Mouse (Mus musculus) intestine, embryonic 16.5 days (tissue): ENCODE data around the gene Cherp. TPM values are rescaled to one million over a fixed set of nuclear protein-coding genes. Genes with fewer than 3 reads are reported as not detected.

ENCODE experiments used
- ATAC-seq: fragments of 200-750 bp; cut with Nextera tagmentation; 2 replicates; pipeline ENCODE4 v1.8.0; 2017; ENCODE audit warnings: moderate TSS enrichment, moderate library complexity
- H3K27ac ChIP-seq: fragments of 300-500 bp; sonication (generic); 2 replicates; pipeline ENCODE4 v1.5.1; 2014; ENCODE audit warnings: mild to moderate bottlenecking, low read length
- H3K27me3 ChIP-seq: fragments of 300-500 bp; sonication (generic); replicated peaks from 2 replicates; pipeline ENCODE4 v1.6.1; 2014; ENCODE audit warnings: low read length, control low read depth, mixed read lengths; ENCODE audit not compliant: control insufficient read depth, insufficient read depth
- H3K36me3 ChIP-seq: fragments of 300-500 bp; sonication (generic); 2 replicates; pipeline ENCODE4 v1.6.1; 2014; ENCODE audit warnings: low read length, control low read depth; ENCODE audit not compliant: control insufficient read depth, insufficient read depth
- H3K4me1 ChIP-seq: fragments of 300-500 bp; sonication (generic); 2 replicates; pipeline ENCODE4 v1.6.1; 2014; ENCODE audit warnings: low read length, control low read depth, mixed read lengths; ENCODE audit not compliant: control insufficient read depth, insufficient read depth
- H3K4me2 ChIP-seq: fragments of 300-500 bp; sonication (generic); 2 replicates; pipeline ENCODE4 v1.6.1; 2014; ENCODE audit warnings: low read depth, low read length, control low read depth
- H3K4me3 ChIP-seq: fragments of 300-500 bp; sonication (generic); 2 replicates; pipeline ENCODE4 v1.5.1; 2014; ENCODE audit warnings: mild to moderate bottlenecking, low read length
- H3K9ac ChIP-seq: fragments of 300-500 bp; sonication (generic); 2 replicates; pipeline ENCODE4 v1.6.1; 2014; ENCODE audit warnings: low read depth, low read length
- H3K9me3 ChIP-seq: fragments of 300-500 bp; sonication (generic); 2 replicates; pipeline ENCODE4 v1.6.1; 2016; ENCODE audit warnings: low read length, control low read depth; ENCODE audit not compliant: control insufficient read depth
- WGBS: fragments of 180-500 bp; shearing (Covaris S2); extraction: QIAGEN DNeasy Blood & Tissue Kit; methylation state at CpG from one replicate; pipeline ENCODE4 v1.1.7; 2014; 5-methylcytosine and 5-hydroxymethylcytosine counted together
- polyA plus RNA-seq: library from polyadenylated mRNA; unstranded; fragments of >200 nt; fragmentation: Nextera tagmentation; extraction: Ambion mirVana; gene quantifications from 2 replicates; pipeline ENCODE4 v1.2.1, GENCODE M21; 2015

Gene Cherp
- polyA plus RNA-seq, 1 experiment from 2014 or later: 47.9 TPM

DNA sequence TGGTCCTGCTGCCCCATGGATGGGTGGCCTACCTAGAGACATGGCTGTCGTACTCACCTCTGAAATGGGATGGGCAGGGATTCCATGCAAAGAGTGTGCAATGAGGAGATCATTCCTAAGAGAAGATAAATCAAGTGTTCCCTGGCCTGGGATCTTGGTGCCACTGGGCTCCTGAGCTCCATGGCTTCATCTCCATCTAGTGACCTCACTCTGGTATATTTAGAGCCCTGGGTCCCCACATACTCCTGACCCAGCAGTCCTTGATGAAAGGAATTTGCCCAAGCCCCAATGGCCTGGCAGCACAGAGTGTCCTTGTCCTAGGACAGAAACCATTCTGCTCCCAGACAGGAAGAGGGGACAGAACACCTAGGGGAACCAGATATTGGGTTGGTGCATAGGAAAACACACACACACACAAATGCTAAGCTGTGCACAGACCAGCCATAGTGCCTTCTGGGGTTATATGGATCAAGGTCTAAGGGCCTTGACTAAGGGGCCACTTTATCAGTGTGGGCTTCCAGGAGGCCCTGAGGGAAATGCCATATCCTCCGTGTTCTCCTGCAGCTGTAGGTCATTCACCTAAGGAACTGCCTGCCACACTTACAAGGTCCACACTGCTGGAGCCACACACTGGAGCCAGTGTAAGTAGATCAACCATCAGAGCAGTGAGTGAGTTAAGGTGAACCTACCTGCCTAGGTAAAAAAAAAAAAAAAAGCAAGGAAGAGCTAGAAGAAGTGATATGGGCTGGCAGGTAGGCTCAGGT lies 24.7 kb upstream of the Cherp start:
- H3K27me3 ChIP-seq: no peaks in the 10 kb centered on the region
- no peak overlapping the region for H3K4me3 ChIP-seq
- no peak overlapping the region for H3K9ac ChIP-seq
- H3K9me3 ChIP-seq: no peaks in the 10 kb centered on the region
- WGBS: 84% methylated on average over 2 of the region's 2 CpGs
- H3K36me3 ChIP-seq: peaks cover 17% of the 10 kb centered on the region
- peak; percentile 72 for ATAC-seq
- H3K4me1 ChIP-seq: peaks cover 9% of the 10 kb centered on the region; the same call in 1 of the 2 replicates
- H3K4me2 ChIP-seq: 0 out of 2 replicates have a peak overlapping the region, but pooled peaks have one; percentile 11
- peak overlapping the region; percentile 60 for H3K27ac ChIP-seq

DNA sequence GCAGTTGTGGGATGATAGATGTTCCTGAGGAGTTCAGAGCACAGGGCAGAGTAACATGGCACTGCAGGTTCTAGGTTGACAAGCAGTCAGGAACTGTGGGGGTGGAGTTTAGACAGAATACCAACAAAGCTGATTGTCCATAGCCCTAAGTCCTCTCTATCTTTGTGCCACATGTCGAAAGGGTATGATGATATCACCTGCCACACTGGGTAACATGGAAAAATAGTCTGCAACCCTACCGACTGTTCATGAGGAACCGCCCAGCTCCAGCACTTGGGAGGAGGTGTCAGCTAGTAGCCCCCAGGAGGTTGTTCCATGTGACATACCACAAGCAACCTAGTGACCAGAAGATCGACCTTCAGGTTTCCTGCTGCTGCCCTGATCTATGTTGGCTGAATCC lies 23.5 kb upstream of the Cherp start:
- Histone ChIP-seq H3K9ac (no peak overlapping the region), H3K27ac (no peak overlapping the region), H3K27me3 (no peaks in the 10 kb centered on the region), H3K9me3 (no peaks in the 10 kb centered on the region), H3K36me3 (peaks cover 17% of the 10 kb centered on the region), H3K4me2 (no peak overlapping the region), H3K4me3 (no peak overlapping the region), H3K4me1 (peaks cover 15% of the 10 kb centered on the region)
- WGBS: 88% methylated on average over 4 of the region's 4 CpGs
- ATAC-seq: no peak

DNA sequence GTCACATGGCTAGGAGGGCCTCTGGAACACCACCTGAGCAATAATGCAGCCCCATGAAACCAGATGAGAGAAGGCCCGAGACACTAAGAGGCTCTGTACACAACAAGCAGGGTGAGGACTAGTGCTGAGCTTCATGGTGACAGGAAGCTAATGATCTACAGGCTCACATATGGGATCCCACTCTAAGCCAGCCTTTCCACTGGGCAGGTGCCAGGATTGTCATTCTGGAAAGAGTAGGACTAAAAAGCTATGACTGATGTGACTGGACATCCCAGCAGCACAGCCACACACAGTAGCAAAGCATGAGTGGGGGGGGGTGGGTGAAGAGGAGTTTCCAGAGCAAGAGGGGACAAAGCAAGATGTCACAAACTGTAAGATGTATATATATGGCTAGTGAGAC lies 22.9 kb upstream of the Cherp start:
- Histone ChIP-seq H3K27me3 (no peaks in the 10 kb centered on the region), H3K36me3 (peaks cover 17% of the 10 kb centered on the region), H3K4me2 (no peak overlapping the region), H3K4me1 (peaks cover 16% of the 10 kb centered on the region), H3K9ac (no peak overlapping the region), H3K9me3 (no peaks in the 10 kb centered on the region), H3K4me3 (no peak overlapping the region), H3K27ac (no peak overlapping the region)
- ATAC-seq: no peak
- 66% methylated on average over 1 of the region's 1 CpGs for WGBS

DNA sequence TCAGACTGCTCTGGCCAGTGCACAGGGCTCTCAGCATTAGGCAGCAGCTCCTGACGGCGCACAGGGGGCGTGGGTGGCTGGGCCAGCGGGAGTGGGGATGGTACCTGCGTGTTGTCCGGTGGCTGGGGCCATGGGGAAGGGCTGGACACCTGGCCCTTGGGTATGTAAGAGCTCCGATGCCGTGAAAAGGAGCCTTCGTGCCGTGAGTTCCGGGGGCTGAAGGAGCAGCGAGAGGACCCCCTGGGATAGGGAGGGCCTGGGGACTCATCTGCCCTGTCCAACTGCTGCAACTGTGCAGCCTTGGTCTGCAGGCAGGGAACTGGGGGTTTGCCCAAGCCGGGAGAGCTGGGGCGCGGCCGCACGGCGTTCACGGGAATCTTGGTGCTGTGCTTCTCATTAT lies 21.2 kb upstream of the Cherp start:
- Histone ChIP-seq H3K27me3 (no peaks in the 10 kb centered on the region), H3K4me1 (peaks cover 21% of the 10 kb centered on the region), H3K36me3 (peaks cover 17% of the 10 kb centered on the region), H3K9me3 (no peaks in the 10 kb centered on the region), H3K27ac (no peak overlapping the region), H3K4me2 (no peak overlapping the region), H3K9ac (no peak overlapping the region), H3K4me3 (no peak overlapping the region)
- no peak for ATAC-seq
- 92% methylated on average over 19 of the region's 19 CpGs for WGBS

DNA sequence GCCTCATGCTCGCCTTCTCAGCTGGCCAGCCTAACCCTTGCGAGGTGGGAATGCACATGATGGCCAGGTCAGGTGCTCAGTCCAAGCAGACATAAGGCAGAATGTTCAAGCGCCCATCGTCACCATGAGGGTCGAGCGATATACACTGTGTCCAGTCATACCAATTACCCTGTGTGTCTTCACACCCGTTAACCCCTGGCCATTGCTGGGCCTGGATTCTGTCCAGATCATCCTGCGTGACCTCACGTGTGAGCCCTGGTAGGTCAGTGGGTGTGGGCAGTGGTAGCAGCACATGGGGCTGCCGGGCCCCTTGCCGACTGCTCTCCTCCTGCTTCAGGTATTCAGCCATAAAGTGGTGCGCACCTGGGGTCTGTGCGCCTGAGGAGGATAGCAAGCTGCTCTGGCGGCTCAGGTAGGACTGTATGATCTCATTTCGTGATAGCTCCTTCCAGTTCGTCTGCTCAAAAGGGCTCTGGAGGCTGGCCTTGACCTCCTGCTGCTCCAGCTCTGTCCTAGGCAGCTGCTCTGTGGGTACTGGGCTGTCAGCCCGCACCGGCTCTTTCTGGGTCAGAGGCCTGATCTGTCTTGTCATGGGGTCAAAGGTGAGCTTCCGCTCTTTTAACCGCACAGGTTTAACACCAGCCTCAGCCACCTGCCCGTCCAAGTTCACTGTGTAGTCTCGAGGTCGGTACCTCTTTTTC lies 20.5 kb upstream of the Cherp start:
- Histone ChIP-seq H3K4me2 (no peak overlapping the region), H3K36me3 (peaks cover 17% of the 10 kb centered on the region), H3K9ac (no peak overlapping the region), H3K27ac (no peak overlapping the region), H3K4me1 (peaks cover 24% of the 10 kb centered on the region), H3K9me3 (no peaks in the 10 kb centered on the region), H3K4me3 (no peak overlapping the region), H3K27me3 (no peaks in the 10 kb centered on the region)
- ATAC-seq: no peak
- WGBS: 87% methylated on average over 23 of the region's 23 CpGs

DNA sequence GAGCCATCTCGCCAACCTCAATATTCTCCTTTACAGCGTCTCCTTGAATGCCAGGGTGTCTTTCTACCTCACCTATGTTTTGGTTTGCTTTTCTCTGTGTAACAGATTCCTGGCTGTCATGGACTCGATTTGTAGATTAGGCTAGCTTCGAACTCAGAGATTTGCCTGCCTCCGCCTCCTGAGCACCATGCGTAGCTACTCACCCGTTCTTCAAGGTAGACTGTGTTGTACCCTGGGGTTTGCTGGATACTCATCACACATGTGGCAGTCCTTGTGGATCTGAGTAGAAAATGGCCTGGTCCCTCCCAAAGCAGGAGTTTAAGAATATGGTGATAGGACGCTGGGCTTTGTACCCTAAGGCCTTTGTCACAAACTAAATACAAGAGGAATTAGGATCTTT lies 18.4 kb upstream of the Cherp start:
- 10% methylated on average over 8 of the region's 8 CpGs for WGBS
- no peaks in the 10 kb centered on the region for H3K27me3 ChIP-seq
- H3K9me3 ChIP-seq: no peaks in the 10 kb centered on the region
- H3K4me3 ChIP-seq: peak overlapping the region; percentile 72
- ATAC-seq: no peak
- H3K4me2 ChIP-seq: peak overlapping the region; percentile 85
- H3K4me1 ChIP-seq: peaks cover 30% of the 10 kb centered on the region
- peaks cover 17% of the 10 kb centered on the region for H3K36me3 ChIP-seq
- peak overlapping the region; percentile 69 for H3K9ac ChIP-seq
- H3K27ac ChIP-seq: no peak overlapping the region

DNA sequence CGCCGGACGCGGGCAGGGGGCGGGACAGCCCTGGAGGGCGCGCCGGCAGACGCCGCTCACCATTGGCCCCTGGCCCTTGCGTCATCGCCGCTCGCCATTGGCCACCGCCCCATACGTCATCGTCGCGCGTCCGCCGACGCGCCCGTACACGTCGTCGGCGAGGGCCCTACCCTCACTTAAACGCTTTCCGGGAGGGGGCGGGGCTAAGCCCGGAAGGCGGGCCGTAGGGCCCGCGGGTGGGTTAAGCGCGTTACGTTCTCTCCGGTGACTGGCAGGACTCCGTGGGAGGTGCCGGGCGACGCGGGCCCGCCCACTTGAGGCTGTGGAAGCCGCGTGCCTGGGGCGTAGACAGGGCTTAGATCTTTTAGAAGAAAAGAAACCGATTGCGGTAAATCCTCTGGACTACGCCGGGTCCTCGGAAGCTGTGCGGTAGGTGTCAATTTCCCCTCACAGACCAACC lies 17.6 kb upstream of the Cherp start:
- H3K36me3 ChIP-seq: peaks cover 17% of the 10 kb centered on the region
- peak; percentile 96 for ATAC-seq
- peaks cover 30% of the 10 kb centered on the region for H3K4me1 ChIP-seq
- WGBS: under 1% methylated on average over 49 of the region's 56 CpGs
- peak overlapping the region; percentile 93 for H3K9ac ChIP-seq
- H3K27ac ChIP-seq: peak overlapping the region; percentile 90
- H3K4me3 ChIP-seq: peak overlapping the region; percentile 97
- no peaks in the 10 kb centered on the region for H3K27me3 ChIP-seq
- H3K4me2 ChIP-seq: peak overlapping the region; percentile 85
- H3K9me3 ChIP-seq: no peaks in the 10 kb centered on the region

DNA sequence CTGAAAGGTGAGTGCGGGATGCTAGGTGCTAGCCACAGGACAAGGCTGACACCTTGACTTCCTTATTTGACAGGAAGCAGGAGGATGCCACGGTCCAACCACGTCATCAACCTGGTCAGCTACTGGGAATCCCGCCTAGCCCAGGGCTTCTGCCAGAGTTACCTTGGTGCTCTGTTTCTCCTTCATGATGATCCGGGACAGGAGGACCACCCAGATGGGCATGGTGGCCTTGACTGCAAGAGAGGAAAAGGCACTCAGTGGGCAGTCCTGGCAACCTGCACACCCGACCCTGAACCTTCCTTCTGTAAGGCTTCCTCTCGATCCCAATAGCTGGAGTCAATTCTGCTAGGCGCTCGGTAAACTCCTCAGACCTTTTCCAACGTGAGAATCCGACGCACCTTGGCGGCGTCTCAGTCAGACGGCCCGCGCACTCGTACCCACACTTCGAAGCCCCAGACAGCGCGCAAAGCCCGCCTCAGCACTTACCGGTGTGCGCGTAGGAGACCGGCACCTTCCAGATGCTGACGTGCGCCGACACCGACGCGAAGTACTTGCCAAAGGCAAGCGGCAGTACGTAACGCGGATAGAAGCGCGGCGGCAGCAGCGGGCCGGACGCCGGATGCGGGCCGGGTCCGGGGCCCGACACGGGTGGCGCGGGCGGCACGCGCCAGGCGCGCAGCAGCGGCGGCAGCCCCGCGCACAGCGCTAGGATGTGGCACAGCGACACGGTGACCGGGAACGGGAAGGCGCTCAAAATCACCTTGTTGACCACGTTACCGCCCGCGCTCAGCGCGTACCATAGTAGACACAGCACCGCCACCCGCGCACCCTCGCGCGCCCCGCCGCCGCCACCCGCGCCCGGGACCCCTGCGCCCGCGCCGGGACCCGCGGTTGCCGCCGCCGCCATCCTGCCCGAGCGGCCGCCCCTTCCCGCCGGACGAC lies 16.9 kb upstream of the Cherp start, which contains the start of gene Slc35e1:
TSS of gene Slc35e1 (minus strand) at position 935 of the 942 bp plus-strand sequence.
- Histone ChIP-seq H3K27ac (peak within 1 kb of the TSS; percentile 90), H3K9ac (peak within 1 kb of the TSS; percentile 93)
- under 1% methylated on average over 97 of the region's 98 CpGs for WGBS

DNA sequence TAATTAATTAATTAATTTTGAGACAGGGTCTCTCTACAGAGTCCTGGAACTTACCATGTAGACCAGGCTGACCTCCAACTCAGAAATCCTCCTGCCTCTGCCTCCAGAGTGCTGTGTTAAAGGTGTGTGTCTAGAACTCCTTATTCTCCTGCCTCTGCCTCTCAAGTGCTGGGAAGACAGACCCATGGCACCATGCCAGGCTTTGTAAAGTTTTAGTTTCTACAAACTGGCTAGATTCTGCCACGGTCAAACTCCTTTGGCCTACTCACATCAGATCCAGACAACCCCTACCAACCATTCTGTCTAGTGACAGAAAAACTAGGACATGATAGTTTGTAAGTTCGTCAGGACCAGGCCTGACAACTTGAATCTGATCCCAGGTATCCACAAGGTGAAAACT lies 16.0 kb upstream of the Cherp start:
- peaks cover 16% of the 10 kb centered on the region for H3K36me3 ChIP-seq
- H3K27ac ChIP-seq: no peak overlapping the region

More for the DNA sequence above, 16.9 kb upstream of the Cherp start, which contains the start of gene Slc35e1:
- peak; percentile 54 for ATAC-seq
- peaks cover 30% of the 10 kb centered on the region for H3K4me1 ChIP-seq
- H3K36me3 ChIP-seq: peaks cover 18% of the 10 kb centered on the region
- no peaks in the 10 kb centered on the region for H3K27me3 ChIP-seq
- H3K9me3 ChIP-seq: no peaks in the 10 kb centered on the region
- peak within 1 kb of the TSS; percentile 97 for H3K4me3 ChIP-seq
- H3K4me2 ChIP-seq: peak within 1 kb of the TSS; percentile 85

More for the DNA sequence above, 16.0 kb upstream of the Cherp start:
- no peak for ATAC-seq
- Histone ChIP-seq H3K27me3 (no peaks in the 10 kb centered on the region), H3K4me2 (peak overlapping the region; percentile 69), H3K4me3 (peak overlapping the region; percentile 97), H3K9me3 (no peaks in the 10 kb centered on the region), H3K4me1 (peaks cover 30% of the 10 kb centered on the region), H3K9ac (no peak overlapping the region)
- 70% methylated on average over 2 of the region's 2 CpGs for whole genome bisulfite sequencing
